Mouse (Mus musculus): ENCODE results near the gene Tekt1. TPM values are rescaled to one million over a fixed set of nuclear protein-coding genes. Genes with fewer than 3 reads are reported as not detected.

Gene Tekt1
- polyA plus RNA-seq, 1 experiment from 2014 or later, result 1.7 TPM

DNA sequence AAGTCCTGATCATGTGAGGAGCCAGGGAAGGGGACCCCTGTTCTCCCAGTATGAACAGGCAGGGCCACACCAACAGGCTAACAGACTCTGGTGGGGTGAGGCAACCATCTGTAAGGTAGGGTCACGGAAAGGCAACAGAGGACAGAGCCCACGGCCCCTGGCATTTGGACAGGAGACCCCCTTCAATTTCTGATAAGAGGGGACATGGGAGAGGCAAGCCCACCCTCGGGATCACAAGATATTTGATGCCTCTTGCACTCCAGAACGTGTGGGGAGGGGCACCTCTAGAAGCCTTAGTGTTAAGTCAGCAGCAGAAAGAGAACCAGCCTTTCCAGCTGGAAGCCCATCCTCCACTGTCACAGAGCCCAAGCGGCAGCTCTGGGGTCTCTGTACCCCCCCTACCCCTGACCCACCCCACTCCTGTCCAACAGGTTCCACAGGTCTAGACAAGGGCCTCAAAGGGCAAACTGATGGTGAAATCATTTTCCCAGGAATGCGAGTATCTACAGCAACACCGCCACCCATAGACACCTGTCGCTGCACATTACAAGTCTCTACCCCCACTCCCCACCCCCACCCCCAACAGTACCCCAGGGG lies 43.9 kb upstream of the Tekt1 start:
- no peaks in the 10 kb centered on the region for H3K27me3 ChIP-seq (ENCODE audit: control insufficient read depth, insufficient read depth, low read length)
- 35% methylated on average over 8 of the region's 8 CpGs for WGBS
- H3K4me3 ChIP-seq (ENCODE audit: low read length), result peak overlapping the region; percentile 39; the same call in 1 of the 2 replicates
- peak overlapping the region; percentile 64 for H3K9ac ChIP-seq (ENCODE audit: low read length)
- H3K9me3 ChIP-seq (replicated peaks; ENCODE audit: control insufficient read depth, low read length), result no peaks in the 10 kb centered on the region
- peak overlapping the region; percentile 89 for H3K27ac ChIP-seq (ENCODE audit: low read length)
- H3K4me1 ChIP-seq (ENCODE audit: control insufficient read depth, insufficient read depth, low read length), result peaks cover 71% of the 10 kb centered on the region
- ATAC-seq (replicated peaks; ENCODE audit: extremely low read depth, insufficient read depth, low FRiP score), result no peak
- peak overlapping the region; percentile 91 for H3K4me2 ChIP-seq (ENCODE audit: low read depth, low read length)
- peaks cover 7% of the 10 kb centered on the region; the same call in 1 of the 2 replicates for H3K36me3 ChIP-seq (ENCODE audit: control insufficient read depth, insufficient read depth)

DNA sequence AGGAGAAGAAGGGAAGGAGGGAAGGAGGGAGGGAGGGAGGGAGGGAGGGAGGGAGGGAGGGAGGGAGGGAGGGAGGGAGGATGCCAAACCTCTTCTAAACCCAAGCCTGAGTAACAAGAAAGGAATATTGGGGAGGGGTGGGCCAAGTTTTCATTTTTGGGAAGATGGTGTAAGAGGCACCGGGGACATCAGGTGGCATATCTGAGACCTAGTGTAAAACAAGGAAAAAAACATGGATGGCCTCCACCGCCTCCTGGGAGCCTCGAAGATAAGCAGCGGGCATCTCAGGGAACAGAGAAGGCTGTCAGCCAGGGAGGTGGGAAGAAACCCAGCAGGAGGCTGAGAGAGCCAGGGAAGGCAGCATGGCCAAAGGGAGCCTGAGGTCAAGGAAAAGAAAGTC lies 43.3 kb upstream of the Tekt1 start:
- peak overlapping the region; percentile 89 for H3K27ac ChIP-seq (ENCODE audit: low read length)
- no peaks in the 10 kb centered on the region for H3K9me3 ChIP-seq (replicated peaks; ENCODE audit: control insufficient read depth, low read length)
- no peaks in the 10 kb centered on the region for H3K27me3 ChIP-seq (ENCODE audit: control insufficient read depth, insufficient read depth, low read length)
- peaks cover 71% of the 10 kb centered on the region for H3K4me1 ChIP-seq (ENCODE audit: control insufficient read depth, insufficient read depth, low read length)
- H3K4me3 ChIP-seq (ENCODE audit: low read length), result no peak overlapping the region
- no peak for ATAC-seq (replicated peaks; ENCODE audit: extremely low read depth, insufficient read depth, low FRiP score)
- peaks cover 7% of the 10 kb centered on the region; the same call in 1 of the 2 replicates for H3K36me3 ChIP-seq (ENCODE audit: control insufficient read depth, insufficient read depth)
- H3K9ac ChIP-seq (ENCODE audit: low read length), result peak overlapping the region; percentile 34; the same call in 1 of the 2 replicates
- H3K4me2 ChIP-seq (ENCODE audit: low read depth, low read length), result peak overlapping the region; percentile 91
- WGBS, result 30% methylated on average over 4 of the region's 4 CpGs

DNA sequence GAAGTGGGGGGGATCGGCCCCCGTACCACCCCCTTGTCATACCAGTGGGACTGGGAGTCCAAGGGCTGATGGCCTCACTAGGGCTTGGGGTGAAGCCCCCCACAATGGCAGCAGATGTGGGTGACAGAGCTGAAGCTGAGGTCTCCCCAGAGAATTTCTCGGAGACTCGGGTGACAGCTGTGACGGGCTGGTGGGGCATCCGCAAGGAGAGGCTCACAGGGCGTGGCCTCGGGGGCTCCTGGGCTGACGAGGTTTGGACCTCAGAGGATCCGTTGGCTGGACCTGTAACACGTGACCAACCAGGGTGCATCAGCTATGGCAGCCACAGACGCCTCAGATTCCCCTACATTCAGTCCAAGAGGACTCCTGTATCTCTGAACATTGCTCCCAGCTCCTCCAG lies 40.7 kb upstream of the Tekt1 start:
- H3K4me1 ChIP-seq (ENCODE audit: control insufficient read depth, insufficient read depth, low read length), result peaks cover 52% of the 10 kb centered on the region
- H3K36me3 ChIP-seq (ENCODE audit: control insufficient read depth, insufficient read depth), result peaks cover 25% of the 10 kb centered on the region
- no peak overlapping the region for H3K27ac ChIP-seq (ENCODE audit: low read length)
- H3K27me3 ChIP-seq (ENCODE audit: control insufficient read depth, insufficient read depth, low read length), result no peaks in the 10 kb centered on the region
- WGBS, result 80% methylated on average over 12 of the region's 12 CpGs
- H3K9me3 ChIP-seq (replicated peaks; ENCODE audit: control insufficient read depth, low read length), result no peaks in the 10 kb centered on the region
- no peak overlapping the region for H3K9ac ChIP-seq (ENCODE audit: low read length)
- no peak overlapping the region for H3K4me3 ChIP-seq (ENCODE audit: low read length)
- ATAC-seq (replicated peaks; ENCODE audit: extremely low read depth, insufficient read depth, low FRiP score), result no peak
- no peak overlapping the region for H3K4me2 ChIP-seq (ENCODE audit: low read depth, low read length)

GRCm38 (mm10) chr11:72402017-72402416 lies 39.8 kb upstream of the Tekt1 start:
- Histone ChIP-seq H3K4me3 (ENCODE audit: low read length) (no peak overlapping the region), H3K27ac (ENCODE audit: low read length) (peak overlapping the region; percentile 43), H3K36me3 (ENCODE audit: control insufficient read depth, insufficient read depth) (peaks cover 25% of the 10 kb centered on the region), H3K4me1 (ENCODE audit: control insufficient read depth, insufficient read depth, low read length) (peaks cover 54% of the 10 kb centered on the region), H3K27me3 (ENCODE audit: control insufficient read depth, insufficient read depth, low read length) (no peaks in the 10 kb centered on the region), H3K4me2 (ENCODE audit: low read depth, low read length) (no peak overlapping the region), H3K9me3 (replicated peaks; ENCODE audit: control insufficient read depth, low read length) (no peaks in the 10 kb centered on the region), H3K9ac (ENCODE audit: low read length) (peak overlapping the region; percentile 5; the same call in 1 of the 2 replicates)
- 43% methylated on average over 5 of the region's 5 CpGs for WGBS
- ATAC-seq (replicated peaks; ENCODE audit: extremely low read depth, insufficient read depth, low FRiP score), result no peak; the same call in 1 of the 2 replicates

DNA sequence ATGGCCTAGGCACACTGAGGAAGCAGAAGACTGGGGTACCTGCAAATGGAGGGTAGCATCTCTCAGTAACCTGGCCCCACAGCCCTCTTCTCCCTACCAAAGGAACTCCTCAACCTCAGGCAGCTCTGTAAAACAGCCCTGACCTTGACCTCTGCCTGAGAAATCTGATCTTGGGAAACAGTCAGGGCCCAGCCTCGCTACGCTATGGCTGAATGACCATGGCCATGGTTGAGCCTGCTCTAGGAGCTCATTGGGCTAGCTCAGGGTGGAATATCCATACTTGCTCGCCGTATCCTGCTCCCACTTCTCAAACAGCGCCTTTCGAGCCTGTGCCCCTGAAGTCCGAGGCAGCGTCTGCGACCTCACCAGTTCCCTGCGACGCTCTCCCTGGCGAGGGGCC lies 38.8 kb upstream of the Tekt1 start:
- H3K4me3 ChIP-seq (ENCODE audit: low read length), result no peak overlapping the region
- H3K27ac ChIP-seq (ENCODE audit: low read length), result no peak overlapping the region
- H3K36me3 ChIP-seq (ENCODE audit: control insufficient read depth, insufficient read depth), result peaks cover 25% of the 10 kb centered on the region
- no peaks in the 10 kb centered on the region for H3K27me3 ChIP-seq (ENCODE audit: control insufficient read depth, insufficient read depth, low read length)
- H3K4me1 ChIP-seq (ENCODE audit: control insufficient read depth, insufficient read depth, low read length), result peaks cover 54% of the 10 kb centered on the region
- H3K9ac ChIP-seq (ENCODE audit: low read length), result no peak overlapping the region
- no peaks in the 10 kb centered on the region for H3K9me3 ChIP-seq (replicated peaks; ENCODE audit: control insufficient read depth, low read length)
- ATAC-seq (replicated peaks; ENCODE audit: extremely low read depth, insufficient read depth, low FRiP score), result no peak
- H3K4me2 ChIP-seq (ENCODE audit: low read depth, low read length), result no peak overlapping the region
- WGBS, result 80% methylated on average over 12 of the region's 12 CpGs

- 76% methylated on average over 8 of the region's 8 CpGs for WGBS
- Histone ChIP-seq H3K4me1 (ENCODE audit: control insufficient read depth, insufficient read depth, low read length) (peaks cover 64% of the 10 kb centered on the region), H3K4me2 (ENCODE audit: low read depth, low read length) (no peak overlapping the region), H3K4me3 (ENCODE audit: low read length) (no peak overlapping the region), H3K27ac (ENCODE audit: low read length) (peak overlapping the region; percentile 90), H3K9ac (ENCODE audit: low read length) (no peak overlapping the region), H3K9me3 (replicated peaks; ENCODE audit: control insufficient read depth, low read length) (no peaks in the 10 kb centered on the region), H3K36me3 (ENCODE audit: control insufficient read depth, insufficient read depth) (peaks cover 24% of the 10 kb centered on the region), H3K27me3 (ENCODE audit: control insufficient read depth, insufficient read depth, low read length) (no peaks in the 10 kb centered on the region)
- no peak for ATAC-seq (replicated peaks; ENCODE audit: extremely low read depth, insufficient read depth, low FRiP score)
Measured at GRCm38 (mm10) chr11:72397811-72398525, 35.7 kb upstream of the Tekt1 start.

DNA sequence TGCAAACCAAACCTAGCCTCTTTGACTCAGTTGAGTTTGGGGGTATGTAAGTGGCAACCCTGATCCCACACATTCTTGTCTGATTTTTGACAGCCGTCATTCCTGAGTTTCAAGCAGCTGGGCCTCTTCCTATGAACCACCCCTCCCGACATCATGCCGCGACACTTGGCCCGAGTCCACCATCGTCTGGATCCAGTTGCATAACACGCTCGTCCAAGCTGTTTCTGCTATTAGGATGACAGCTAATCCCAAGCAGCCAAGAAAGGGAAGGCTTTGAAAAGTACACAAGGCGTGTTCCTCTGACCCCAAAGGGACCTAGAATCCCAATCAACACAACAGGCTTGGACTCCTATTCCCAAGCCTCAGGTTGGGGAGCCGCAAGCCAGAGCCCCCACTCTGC lies 34.8 kb upstream of the Tekt1 start:
- Histone ChIP-seq H3K36me3 (ENCODE audit: control insufficient read depth, insufficient read depth) (peaks cover 28% of the 10 kb centered on the region), H3K27ac (ENCODE audit: low read length) (peak overlapping the region; percentile 90), H3K4me3 (ENCODE audit: low read length) (no peak overlapping the region), H3K9me3 (replicated peaks; ENCODE audit: control insufficient read depth, low read length) (no peaks in the 10 kb centered on the region), H3K9ac (ENCODE audit: low read length) (no peak overlapping the region), H3K4me2 (ENCODE audit: low read depth, low read length) (peak overlapping the region; percentile 28; the same call in 1 of the 2 replicates), H3K4me1 (ENCODE audit: control insufficient read depth, insufficient read depth, low read length) (peaks cover 55% of the 10 kb centered on the region), H3K27me3 (ENCODE audit: control insufficient read depth, insufficient read depth, low read length) (no peaks in the 10 kb centered on the region)
- ATAC-seq (replicated peaks; ENCODE audit: extremely low read depth, insufficient read depth, low FRiP score), result peak; percentile 78
- 20% methylated on average over 10 of the region's 10 CpGs for WGBS

DNA sequence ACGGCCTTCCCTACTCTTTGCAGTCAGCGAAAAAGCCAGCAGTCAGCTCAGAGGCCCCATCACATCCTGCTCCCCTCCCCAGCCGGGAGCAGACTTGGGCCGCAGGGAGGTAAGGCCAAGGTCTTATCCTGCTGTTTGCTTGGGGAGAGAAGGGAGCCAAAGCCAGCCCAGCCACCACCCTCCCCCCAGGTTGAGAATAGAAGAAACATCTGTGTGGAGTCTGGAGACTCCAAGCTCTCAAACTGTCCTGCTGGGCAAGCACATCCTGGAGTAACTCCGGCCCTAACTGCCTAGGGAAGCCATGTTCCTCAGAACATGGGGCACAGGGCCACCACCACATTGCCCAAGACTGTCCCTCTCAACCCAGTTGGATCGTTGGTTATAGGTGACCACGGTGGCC lies 34.4 kb upstream of the Tekt1 start:
- Histone ChIP-seq H3K36me3 (ENCODE audit: control insufficient read depth, insufficient read depth) (peaks cover 29% of the 10 kb centered on the region), H3K4me1 (ENCODE audit: control insufficient read depth, insufficient read depth, low read length) (peaks cover 51% of the 10 kb centered on the region), H3K4me3 (ENCODE audit: low read length) (no peak overlapping the region), H3K27me3 (ENCODE audit: control insufficient read depth, insufficient read depth, low read length) (no peaks in the 10 kb centered on the region), H3K27ac (ENCODE audit: low read length) (peak overlapping the region; percentile 90), H3K4me2 (ENCODE audit: low read depth, low read length) (0 out of 2 replicates have a peak overlapping the region, but pooled peaks have one; percentile 7), H3K9me3 (replicated peaks; ENCODE audit: control insufficient read depth, low read length) (no peaks in the 10 kb centered on the region), H3K9ac (ENCODE audit: low read length) (0 out of 2 replicates have a peak overlapping the region, but pooled peaks have one; percentile 14)
- peak; percentile 67 for ATAC-seq (replicated peaks; ENCODE audit: extremely low read depth, insufficient read depth, low FRiP score)
- WGBS, result 34% methylated on average over 7 of the region's 7 CpGs

- Histone ChIP-seq H3K4me2 (ENCODE audit: low read depth, low read length) (no peak overlapping the region), H3K9ac (ENCODE audit: low read length) (no peak overlapping the region), H3K36me3 (ENCODE audit: control insufficient read depth, insufficient read depth) (peaks cover 36% of the 10 kb centered on the region), H3K4me3 (ENCODE audit: low read length) (no peak overlapping the region), H3K27ac (ENCODE audit: low read length) (peak overlapping the region; percentile 90), H3K4me1 (ENCODE audit: control insufficient read depth, insufficient read depth, low read length) (peaks cover 49% of the 10 kb centered on the region), H3K9me3 (replicated peaks; ENCODE audit: control insufficient read depth, low read length) (no peaks in the 10 kb centered on the region), H3K27me3 (ENCODE audit: control insufficient read depth, insufficient read depth, low read length) (no peaks in the 10 kb centered on the region)
- 33% methylated on average over 6 of the region's 6 CpGs for whole genome bisulfite sequencing
- no peak for ATAC-seq (replicated peaks; ENCODE audit: extremely low read depth, insufficient read depth, low FRiP score)
Measured at GRCm38 (mm10) chr11:72395652-72396051, 33.4 kb upstream of the Tekt1 start.

All from heart, embryonic 16.5 days (tissue).